Mouse (Mus musculus) small intestine, adult 2 months (tissue): Measurements from ENCODE around the gene Rp2. TPM values are rescaled to one million over a fixed set of nuclear protein-coding genes. Genes with fewer than 3 reads are reported as not detected.

Experiments
- H3K27ac ChIP-seq: fragments of 200-500 bp; 2 replicates; pipeline ENCODE4 v1.5.1; 2012; ENCODE audit warnings: low read depth, low read length, control low read depth, inconsistent platforms; ENCODE audit not compliant: insufficient read depth
- H3K27me3 ChIP-seq: fragments of 200-500 bp; 2 replicates; pipeline ENCODE4 v1.6.1; 2012; ENCODE audit warnings: mild to moderate bottlenecking, moderate library complexity, low read length, inconsistent platforms; ENCODE audit not compliant: control insufficient read depth, insufficient read depth
- H3K36me3 ChIP-seq: fragments of 200-500 bp; 2 replicates; pipeline ENCODE4 v1.6.1; 2012; ENCODE audit warnings: mild to moderate bottlenecking, low read length, control low read depth, inconsistent platforms; ENCODE audit not compliant: control insufficient read depth, insufficient read depth
- H3K4me1 ChIP-seq: fragments of 200-500 bp; 2 replicates; pipeline ENCODE4 v1.6.1; 2012; ENCODE audit warnings: low read length, inconsistent platforms, mixed read lengths; ENCODE audit not compliant: control insufficient read depth, insufficient read depth, insufficient read length
- H3K4me3 ChIP-seq: fragments of 200-500 bp; 2 replicates; pipeline ENCODE4 v1.5.1; 2012; ENCODE audit warnings: low read depth, mild to moderate bottlenecking, control low read depth, inconsistent platforms, low read length, moderate library complexity
- CTCF ChIP-seq: fragments of 200-500 bp; IDR thresholded peaks from 2 replicates; pipeline ENCODE4 v1.5.1; 2012; ENCODE audit warnings: low read depth, mild to moderate bottlenecking, control low read depth, inconsistent platforms, low read length, moderate library complexity, mixed read lengths; ENCODE audit not compliant: insufficient replicate concordance, insufficient read length; ENCODE audit errors: extremely low read depth
- POLR2A ChIP-seq: fragments of 200-500 bp; IDR thresholded peaks from 2 replicates; pipeline ENCODE4 v1.6.1; 2012; ENCODE audit warnings: low read depth, mild to moderate bottlenecking, control low read depth, inconsistent platforms, low read length, moderate library complexity
- WGBS: fragments of 180-500 bp; shearing (Covaris S2); methylation state at CpG from one replicate; pipeline ENCODE4 v1.1.7; 2018; 5-methylcytosine and 5-hydroxymethylcytosine counted together
- polyA plus RNA-seq: library from polyadenylated mRNA; depleted of rRNA; stranded (reverse); fragments of >200 nt; gene quantifications from 2 replicates; pipeline ENCODE4 v1.2.3, GENCODE M21; 2012

Gene Rp2
- polyA plus RNA-seq, 1 experiment = 4.8 TPM

DNA sequence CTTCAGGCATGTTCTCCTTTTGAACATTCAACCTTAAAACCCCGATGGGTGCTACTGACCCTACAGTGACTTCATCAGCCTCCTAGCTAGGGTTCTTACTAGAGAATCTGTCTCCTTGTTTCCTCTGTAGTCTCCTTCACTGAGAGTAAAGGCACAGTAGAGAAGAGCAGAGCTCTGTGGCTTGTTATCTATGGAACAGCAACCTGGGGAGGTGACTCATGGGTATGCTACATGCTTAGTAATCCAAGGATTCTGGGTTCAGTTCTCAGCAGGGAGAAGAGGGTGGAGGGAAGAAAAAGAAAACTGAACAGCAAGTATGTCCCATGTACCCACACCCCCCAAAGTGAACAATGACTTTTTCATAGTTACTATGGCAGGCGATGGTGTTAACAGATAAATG is 42.6 kb downstream of the Rp2 start:
- H3K4me3 ChIP-seq = no peak overlapping the region
- WGBS = 96% methylated on average over 2 of the region's 2 CpGs

GRCm38 (mm10) chrX:20407676-20408075 is 43.4 kb downstream of the Rp2 start:
- Histone ChIP-seq H3K4me3 (no peak overlapping the region), H3K27me3 (no peaks in the 10 kb centered on the region), H3K36me3 (no peaks in the 10 kb centered on the region), H3K27ac (no peak overlapping the region), H3K4me1 (no peaks in the 10 kb centered on the region)
- no peak for TF ChIP-seq POLR2A
- TF ChIP-seq CTCF = no peak
- 36% methylated on average over 2 of the region's 2 CpGs for WGBS

More for the DNA sequence above, 42.6 kb downstream of the Rp2 start:
- TF ChIP-seq CTCF (no peak), POLR2A (no peak)
- Histone ChIP-seq H3K36me3 (no peaks in the 10 kb centered on the region), H3K4me1 (no peaks in the 10 kb centered on the region), H3K27me3 (no peaks in the 10 kb centered on the region), H3K27ac (no peak overlapping the region)

GRCm38 (mm10) chrX:20411382-20411781 is 47.1 kb downstream of the Rp2 start:
- 90% methylated on average over 4 of the region's 4 CpGs for WGBS
- Histone ChIP-seq H3K36me3 (no peaks in the 10 kb centered on the region), H3K4me1 (peaks cover 5% of the 10 kb centered on the region; the same call in 1 of the 2 replicates), H3K27me3 (no peaks in the 10 kb centered on the region), H3K27ac (no peak overlapping the region), H3K4me3 (no peak overlapping the region)
- no peak for TF ChIP-seq CTCF
- TF ChIP-seq POLR2A = no peak

DNA sequence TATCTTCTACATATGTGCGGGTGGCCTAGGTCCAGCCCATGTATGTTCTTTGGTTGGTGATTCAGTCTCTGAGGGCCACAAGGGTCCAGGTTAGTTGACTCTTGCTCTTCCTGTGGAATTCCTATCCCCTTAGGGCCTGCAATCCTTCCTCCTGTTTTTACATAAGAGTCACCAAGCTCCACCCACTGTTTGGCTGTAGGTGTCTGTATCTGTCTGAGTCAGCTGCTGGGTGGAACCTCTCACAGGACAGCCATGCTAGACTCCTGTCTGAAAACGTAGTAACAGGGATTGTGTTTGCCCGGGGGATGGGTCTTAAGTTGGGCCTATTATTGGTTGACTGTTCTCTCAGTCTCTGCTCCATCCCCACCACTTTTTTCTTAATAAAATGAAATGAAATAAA is 47.9 kb downstream of the Rp2 start:
- WGBS = 80% methylated on average over 3 of the region's 3 CpGs
- H3K27me3 ChIP-seq = no peaks in the 10 kb centered on the region
- TF ChIP-seq POLR2A (no peak), CTCF (no peak)

GRCm38 (mm10) chrX:20414885-20415622 is 50.8 kb downstream of the Rp2 start:
- Histone ChIP-seq H3K27me3 (no peaks in the 10 kb centered on the region), H3K4me1 (peaks cover 5% of the 10 kb centered on the region; the same call in 1 of the 2 replicates), H3K4me3 (no peak overlapping the region; the same call in 1 of the 2 replicates), H3K36me3 (no peaks in the 10 kb centered on the region), H3K27ac (no peak overlapping the region)
- WGBS = 24% methylated on average over 10 of the region's 10 CpGs
- TF ChIP-seq CTCF (no peak), POLR2A (no peak)

More for the DNA sequence above, 47.9 kb downstream of the Rp2 start:
- Histone ChIP-seq H3K27ac (no peak overlapping the region), H3K36me3 (no peaks in the 10 kb centered on the region), H3K4me3 (no peak overlapping the region), H3K4me1 (peaks cover 5% of the 10 kb centered on the region; the same call in 1 of the 2 replicates)

- Histone ChIP-seq H3K4me3 (no peak overlapping the region), H3K27ac (no peak overlapping the region), H3K4me1 (peaks cover 5% of the 10 kb centered on the region; the same call in 1 of the 2 replicates), H3K36me3 (no peaks in the 10 kb centered on the region), H3K27me3 (no peaks in the 10 kb centered on the region)
- TF ChIP-seq CTCF (no peak), POLR2A (no peak)
- WGBS = 78% methylated on average over 2 of the region's 2 CpGs
Observed at GRCm38 (mm10) chrX:20418461-20418860, 54.2 kb downstream of the Rp2 start.

DNA sequence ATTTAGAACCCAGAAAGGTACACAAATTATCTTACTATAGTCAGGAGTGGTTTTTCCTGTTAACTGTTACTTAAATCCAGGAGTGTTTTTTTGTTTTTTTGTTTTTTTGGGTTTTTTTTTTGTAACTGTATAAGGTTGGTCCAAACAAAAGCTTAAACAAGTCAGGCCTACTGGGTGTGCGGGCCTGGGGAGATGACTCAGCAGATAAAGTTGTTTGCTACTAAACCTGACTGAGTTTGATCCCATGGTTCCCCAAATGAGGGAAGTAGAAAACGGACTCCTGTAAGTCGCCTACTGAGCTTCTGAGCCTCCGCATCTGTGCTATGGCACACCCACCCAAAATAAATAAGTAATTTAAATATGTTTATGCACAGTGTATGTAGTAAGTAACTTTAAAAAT is 55.3 kb downstream of the Rp2 start:
- WGBS = 82% methylated on average over 4 of the region's 4 CpGs
- Histone ChIP-seq H3K27ac (no peak overlapping the region), H3K4me3 (no peak overlapping the region), H3K27me3 (no peaks in the 10 kb centered on the region), H3K4me1 (peaks cover 5% of the 10 kb centered on the region; the same call in 1 of the 2 replicates), H3K36me3 (no peaks in the 10 kb centered on the region)
- TF ChIP-seq POLR2A (no peak), CTCF (no peak)
